ENCODE assay signal across 20 mouse cellular contexts in the genomic region with DNA sequence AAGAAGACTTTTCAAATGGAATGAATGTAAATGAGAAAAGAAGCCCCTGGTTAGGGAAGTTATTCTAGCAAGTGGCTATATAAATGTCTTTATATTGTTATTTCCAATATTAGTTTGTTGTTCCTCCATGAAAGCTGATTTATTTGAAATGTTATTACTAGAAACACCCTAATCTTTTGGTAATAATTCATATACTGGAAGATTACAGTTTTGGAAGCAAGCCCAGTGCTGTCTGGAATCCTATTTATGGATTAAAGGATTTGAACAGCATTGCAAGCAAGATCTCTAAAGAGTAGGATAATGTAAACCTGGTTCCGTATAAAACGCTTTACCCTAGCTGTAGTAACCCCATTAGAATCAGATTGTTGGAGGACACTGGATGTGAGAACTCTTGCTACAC.
"Had no signal": no experiment of that assay in that cellular context is flagged by ENCODE, and none has a peak within 500 bp of the region (broad histone marks: within the 10 kb centered on the region; RNA-seq: fewer than 3 reads in every experiment).

No protein-coding gene starts in this region.

- H3K9me3 ChIP-seq: kidney, embryonic 15.5 days; limb, embryonic 12.5 days; liver, embryonic 12.5 days; liver, embryonic 15.5 days; midbrain, embryonic 12.5 days; neural tube, embryonic 12.5 days; neural tube, embryonic 15.5 days; stomach, embryonic 15.5 days had no signal

- H3K9ac ChIP-seq: kidney, embryonic 15.5 days; limb, embryonic 12.5 days; liver, embryonic 12.5 days; liver, embryonic 15.5 days; midbrain, embryonic 12.5 days; neural tube, embryonic 12.5 days; neural tube, embryonic 15.5 days; stomach, embryonic 15.5 days had no signal

- H3K27me3 ChIP-seq: kidney, embryonic 15.5 days; limb, embryonic 12.5 days; liver, embryonic 12.5 days; liver, embryonic 15.5 days; midbrain, embryonic 12.5 days; neural tube, embryonic 12.5 days; neural tube, embryonic 15.5 days; stomach, embryonic 15.5 days had no signal

- H3K4me3 ChIP-seq: kidney, embryonic 15.5 days; left cerebral cortex, adult 2 months; limb, embryonic 12.5 days; liver, embryonic 12.5 days; liver, embryonic 15.5 days; midbrain, embryonic 12.5 days; neural tube, embryonic 12.5 days; neural tube, embryonic 15.5 days; stomach, embryonic 15.5 days had no signal

- H3K4me2 ChIP-seq: kidney, embryonic 15.5 days; limb, embryonic 12.5 days; liver, embryonic 12.5 days; liver, embryonic 15.5 days; midbrain, embryonic 12.5 days; neural tube, embryonic 12.5 days; neural tube, embryonic 15.5 days; stomach, embryonic 15.5 days had no signal

- H3K36me3 ChIP-seq: kidney, embryonic 15.5 days; limb, embryonic 12.5 days; liver, embryonic 12.5 days; liver, embryonic 15.5 days; midbrain, embryonic 12.5 days; neural tube, embryonic 12.5 days; neural tube, embryonic 15.5 days; stomach, embryonic 15.5 days had no signal

- H3K27ac ChIP-seq: kidney, embryonic 15.5 days; left cerebral cortex, adult 2 months; limb, embryonic 12.5 days; liver, embryonic 12.5 days; liver, embryonic 15.5 days; macrophage; midbrain, embryonic 12.5 days; neural tube, embryonic 12.5 days; neural tube, embryonic 15.5 days; stomach, embryonic 15.5 days had no signal

- H3K4me1 ChIP-seq: limb, embryonic 12.5 days; liver, embryonic 12.5 days; liver, embryonic 15.5 days; midbrain, embryonic 12.5 days; neural tube, embryonic 12.5 days; neural tube, embryonic 15.5 days; stomach, embryonic 15.5 days had no signal

- DNase-seq: kidney, adult 2 months; kidney, postnatal 36 days; layer of hippocampus, postnatal 36 days; liver; lung, adult 18-20 months; right cerebral cortex, postnatal 25 days; spleen, adult 18-20 months; thymus, postnatal 25 days had no signal

- ATAC-seq: intestine, postnatal 0 days; liver, embryonic 12.5 days; midbrain, embryonic 16.5 days had no signal
